Mouse (Mus musculus): Measurements from ENCODE around the gene Henmt1.

The Henmt1 gene

DNA sequence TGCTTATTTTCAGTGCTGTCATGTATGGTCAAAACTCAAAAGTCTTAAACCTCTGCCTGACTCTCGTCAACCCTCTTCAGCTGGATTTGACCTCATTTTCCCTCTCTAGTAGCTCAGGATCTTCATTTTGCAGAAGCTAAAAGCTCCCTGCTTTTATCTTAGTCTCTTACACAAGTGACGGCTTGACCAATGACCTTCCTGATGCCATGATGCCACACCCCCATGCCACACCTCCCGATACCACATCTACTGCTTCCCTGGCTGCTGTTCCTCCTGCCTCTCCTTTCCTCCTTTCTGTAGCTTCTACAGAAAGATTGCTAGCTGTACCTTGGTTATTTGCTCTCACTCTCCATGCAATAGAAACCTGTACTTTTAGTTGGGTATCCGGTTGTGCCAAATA, 58.1 kb downstream of the Henmt1 start:
- whole genome bisulfite sequencing, result 81% methylated on average over 4 of the region's 4 CpGs

DNA sequence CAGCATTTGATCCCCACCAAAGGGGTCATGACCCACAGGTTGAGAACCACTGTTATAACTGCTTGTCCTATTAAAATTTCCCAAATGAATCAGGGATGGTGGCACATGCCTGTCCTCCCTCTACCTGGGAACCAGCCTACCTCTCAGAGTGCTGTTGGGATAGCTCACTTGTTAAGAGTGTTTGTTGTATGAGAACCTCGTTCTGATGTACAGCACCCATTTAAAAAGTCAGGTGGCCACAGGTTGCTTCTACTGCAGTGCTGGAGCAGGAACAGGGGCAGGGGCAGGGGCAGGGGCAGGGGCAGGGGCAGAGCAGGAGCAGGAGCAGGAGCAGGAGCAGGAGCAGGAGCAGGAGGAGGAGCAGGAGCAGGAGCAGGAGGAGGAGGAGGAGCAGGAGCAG, 59.5 kb downstream of the Henmt1 start:
- WGBS, result 93% methylated on average over 1 of the region's 1 CpGs

DNA sequence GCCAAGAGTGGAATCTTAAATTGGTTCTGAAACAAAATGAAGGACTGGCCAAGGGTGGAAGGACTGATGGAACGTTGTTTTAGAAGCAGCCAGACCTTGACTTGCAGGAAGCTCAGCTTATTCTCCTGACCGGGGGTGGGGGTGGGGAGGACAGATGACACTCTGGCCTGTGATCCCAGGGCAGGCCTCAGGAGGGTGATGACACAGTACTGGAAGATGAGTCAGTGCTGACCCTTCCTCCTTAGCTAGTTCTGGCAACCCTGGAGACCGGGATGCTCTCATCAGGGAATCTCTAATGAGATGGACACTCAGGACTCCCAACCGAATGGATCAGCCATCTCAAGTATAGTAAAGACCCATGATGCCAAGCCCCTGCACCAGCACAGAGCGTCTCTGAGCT, 66.1 kb downstream of the Henmt1 start:
- WGBS, result 85% methylated on average over 5 of the region's 5 CpGs

DNA sequence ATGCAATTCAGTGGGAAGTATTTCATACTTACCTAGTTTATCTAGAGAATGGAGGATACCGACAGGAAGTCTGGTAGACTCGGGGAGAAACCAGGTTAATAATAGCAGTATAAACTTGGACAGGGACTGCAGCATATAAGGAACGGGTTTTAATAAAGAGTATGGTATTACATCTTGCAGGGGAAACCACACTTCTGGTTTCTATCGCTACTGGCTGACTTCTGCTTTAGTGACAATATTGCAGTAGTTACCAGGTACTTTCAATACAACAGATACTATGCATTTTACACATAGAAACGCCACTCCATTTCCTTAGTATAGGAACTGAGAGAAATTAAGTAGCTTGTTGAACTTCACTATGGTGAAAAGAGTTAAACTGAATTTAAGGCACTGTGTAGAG, 68.5 kb downstream of the Henmt1 start:
- WGBS, result 83% methylated on average over 5 of the region's 5 CpGs
